In genomic region chr8:30570547-30570946, GRCm38 (mm10) we compare ENCODE assay signal across 26 mouse cellular contexts.
A peak's percentile ranks its signal among the peaks of the same experiment; 100 is the strongest.
DNase-seq lines count a peak whose midpoint lies in the region; ATAC-seq and TF ChIP-seq lines count a peak whose summit lies in the region.
"Had no signal": no experiment of that assay in that cellular context is flagged by ENCODE, and none has a peak within 500 bp of the region (broad histone marks: within the 10 kb centered on the region; RNA-seq: fewer than 3 reads in every experiment).

No protein-coding gene starts in this region.

- no peaks in the 10 kb centered on the region for H3K36me3 ChIP-seq in hindbrain, embryonic 11.5 days (ENCODE audit: control insufficient read depth, insufficient read depth, low read length)
- no peaks in the 10 kb centered on the region for H3K36me3 ChIP-seq in hindbrain, embryonic 13.5 days
- H3K36me3 ChIP-seq in kidney, postnatal 0 days (ENCODE audit: insufficient read depth, low read length): no peaks in the 10 kb centered on the region
- H3K36me3 ChIP-seq in kidney, embryonic 14.5 days (ENCODE audit: control insufficient read depth, insufficient read depth, low read length): no peaks in the 10 kb centered on the region
- H3K36me3 ChIP-seq: G1E; heart, embryonic 10.5 days; heart, embryonic 13.5 days; hindbrain, embryonic 15.5 days had no signal

- no peaks in the 10 kb centered on the region for H3K4me1 ChIP-seq in hindbrain, embryonic 11.5 days (replicated peaks; ENCODE audit: control insufficient read depth, insufficient read depth, low read length)
- no peaks in the 10 kb centered on the region for H3K4me1 ChIP-seq in hindbrain, embryonic 13.5 days (replicated peaks)
- H3K4me1 ChIP-seq in kidney, postnatal 0 days (replicated peaks; ENCODE audit: insufficient read depth, low read length): no peaks in the 10 kb centered on the region
- H3K4me1 ChIP-seq in kidney, embryonic 14.5 days (ENCODE audit: control insufficient read depth, insufficient read depth, low read length): no peaks in the 10 kb centered on the region
- H3K4me1 ChIP-seq: heart, embryonic 10.5 days; heart, embryonic 13.5 days; hindbrain, embryonic 15.5 days had no signal

- H3K27ac ChIP-seq in hindbrain, embryonic 11.5 days (ENCODE audit: low read depth, low read length): no peak overlapping the region
- H3K27ac ChIP-seq in hindbrain, embryonic 13.5 days: no peak overlapping the region
- H3K27ac ChIP-seq in kidney, postnatal 0 days: no peak overlapping the region
- H3K27ac ChIP-seq in kidney, embryonic 14.5 days (ENCODE audit: low read depth, low read length): no peak overlapping the region
- H3K27ac ChIP-seq: gastrocnemius, adult 2 months; heart, embryonic 10.5 days; heart, embryonic 13.5 days; hindbrain, embryonic 15.5 days had no signal

- TF ChIP-seq CTCF in kidney, postnatal 0 days (IDR thresholded peaks at IDR 0.05; ENCODE audit: low read depth): no peak

- ATAC-seq in hindbrain, embryonic 11.5 days (ENCODE audit: low FRiP score): 0 out of 2 replicates have a peak, but pooled peaks have one; percentile 12
- no peak for ATAC-seq in hindbrain, embryonic 13.5 days (ENCODE audit: low FRiP score)
- ATAC-seq in kidney, postnatal 0 days (replicated peaks; ENCODE audit: low FRiP score, low read depth): no peak
- no peak for ATAC-seq in kidney, embryonic 14.5 days (ENCODE audit: low FRiP score, low TSS enrichment)
- ATAC-seq: forebrain, embryonic 14.5 days; forebrain, postnatal 0 days had no signal

- H3K27me3 ChIP-seq in hindbrain, embryonic 11.5 days (ENCODE audit: control insufficient read depth, insufficient read depth, low read length): no peaks in the 10 kb centered on the region
- no peaks in the 10 kb centered on the region for H3K27me3 ChIP-seq in hindbrain, embryonic 13.5 days
- H3K27me3 ChIP-seq in kidney, postnatal 0 days (ENCODE audit: insufficient read depth, low read length): no peaks in the 10 kb centered on the region
- H3K27me3 ChIP-seq in kidney, embryonic 14.5 days (ENCODE audit: control insufficient read depth, insufficient read depth, low read length): no peaks in the 10 kb centered on the region
- H3K27me3 ChIP-seq: CH12.LX; heart, embryonic 13.5 days; hindbrain, embryonic 15.5 days had no signal

- no peak overlapping the region for H3K4me2 ChIP-seq in hindbrain, embryonic 11.5 days (replicated peaks; ENCODE audit: low read depth, low read length)
- H3K4me2 ChIP-seq in hindbrain, embryonic 13.5 days: no peak overlapping the region
- H3K4me2 ChIP-seq in kidney, postnatal 0 days (ENCODE audit: low read length): no peak overlapping the region
- H3K4me2 ChIP-seq in kidney, embryonic 14.5 days (replicated peaks; ENCODE audit: low read depth, low read length): no peak overlapping the region
- H3K4me2 ChIP-seq: heart, embryonic 13.5 days; hindbrain, embryonic 15.5 days had no signal

- no peaks in the 10 kb centered on the region for H3K9me3 ChIP-seq in hindbrain, embryonic 11.5 days (ENCODE audit: control insufficient read depth, low read length)
- H3K9me3 ChIP-seq in hindbrain, embryonic 13.5 days: no peaks in the 10 kb centered on the region
- H3K9me3 ChIP-seq in kidney, postnatal 0 days (replicated peaks; ENCODE audit: low read length): no peaks in the 10 kb centered on the region
- H3K9me3 ChIP-seq in kidney, embryonic 14.5 days (ENCODE audit: control insufficient read depth, low read length): no peaks in the 10 kb centered on the region
- H3K9me3 ChIP-seq: heart, embryonic 10.5 days; heart, embryonic 13.5 days; hindbrain, embryonic 15.5 days had no signal

- H3K4me3 ChIP-seq in hindbrain, embryonic 11.5 days (ENCODE audit: low read depth, low read length): no peak overlapping the region
- no peak overlapping the region for H3K4me3 ChIP-seq in hindbrain, embryonic 13.5 days
- no peak overlapping the region for H3K4me3 ChIP-seq in kidney, postnatal 0 days (replicated peaks; ENCODE audit: low read depth, low read length)
- no peak overlapping the region for H3K4me3 ChIP-seq in kidney, embryonic 14.5 days (ENCODE audit: low read length)
- H3K4me3 ChIP-seq: gastrocnemius, adult 2 months; heart, embryonic 10.5 days; heart, embryonic 13.5 days; hindbrain, embryonic 15.5 days had no signal

- no peak overlapping the region for H3K9ac ChIP-seq in hindbrain, embryonic 11.5 days (ENCODE audit: low read depth, low read length)
- H3K9ac ChIP-seq in hindbrain, embryonic 13.5 days: no peak overlapping the region
- H3K9ac ChIP-seq in kidney, postnatal 0 days (ENCODE audit: low read depth, low read length): no peak overlapping the region
- H3K9ac ChIP-seq in kidney, embryonic 14.5 days (ENCODE audit: low read depth, low read length): no peak overlapping the region
- H3K9ac ChIP-seq: forebrain, postnatal 0 days; heart, embryonic 13.5 days; hindbrain, embryonic 15.5 days had no signal

- 39% methylated on average over 5 of the region's 5 CpGs for WGBS in hindbrain, embryonic 11.5 days
- 32% methylated on average over 5 of the region's 5 CpGs for WGBS in hindbrain, embryonic 13.5 days
- WGBS in kidney, postnatal 0 days: 26% methylated on average over 5 of the region's 5 CpGs
- 33% methylated on average over 5 of the region's 5 CpGs for WGBS in kidney, embryonic 14.5 days

- peak; percentile 6 for DNase-seq in embryo, embryonic 10.5 days (ENCODE audit: low spot score)
- DNase-seq in embryo, embryonic 11 days: no peak
- peak; percentile 8 for DNase-seq in hindbrain, embryonic 11.5 days (ENCODE audit: low spot score)
- DNase-seq in kidney, postnatal 0 days (ENCODE audit: low spot score): peak; percentile 47
- peak; percentile 43 for DNase-seq in mesoderm, embryonic 11.5 days (ENCODE audit: low read depth, low spot score)
- DNase-seq: adrenal gland, adult 8-10 months; adrenal gland, postnatal 25 days; B cell, adult 2 months; cerebellum, adult 11-12 months; cerebellum, adult 8-10 months; cerebellum, postnatal 10 days; cerebellum, postnatal 36 days; forebrain, postnatal 0 days; gastrocnemius, adult 2 months; gastrocnemius, postnatal 14 days; heart, adult 18-20 months; heart, postnatal 14 days; heart, postnatal 4 days had no signal
